Mouse (Mus musculus) erythroblast, embryonic 14.5 days (primary cell): ENCODE measurements at regions not wholly inside any gene's neighbourhood (a gene's known extent, or its start where the extent isn't known, plus 50 kb on each side); places are given as distances from the start of the nearest gene placed in this dataset.
"Not testable (repeated sequence)": the region's sequence is repeated elsewhere in the genome, so short reads cannot be mapped to it uniquely, and the experiment has no call there.

Source experiments
- H3K27me3 ChIP-seq: 2 replicates; pipeline ENCODE4 v1.6.1; 2012; ENCODE audit warnings: inconsistent platforms; ENCODE audit not compliant: control insufficient read depth
- H3K36me3 ChIP-seq: 2 replicates; pipeline ENCODE4 v1.6.1; 2012; ENCODE audit warnings: mild to moderate bottlenecking, inconsistent platforms; ENCODE audit not compliant: control insufficient read depth
- H3K4me1 ChIP-seq: 2 replicates; pipeline ENCODE4 v1.6.1; 2012; ENCODE audit warnings: inconsistent platforms; ENCODE audit not compliant: control insufficient read depth
- H3K4me3 ChIP-seq: replicated peaks from 2 replicates; pipeline ENCODE3; 2012; ENCODE audit warnings: moderate library complexity, mild to moderate bottlenecking, inconsistent platforms
- H3K9me3 ChIP-seq: 2 replicates; pipeline ENCODE4 v1.6.1; 2012; ENCODE audit warnings: low read length, inconsistent platforms, mixed read lengths; ENCODE audit not compliant: control insufficient read depth
- GATA1 ChIP-seq: IDR thresholded peaks from 2 replicates; pipeline ENCODE4 v1.6.1; 2012; ENCODE audit warnings: low read length, inconsistent platforms, mixed read lengths
- TAL1 ChIP-seq: IDR thresholded peaks from 3 replicates; pipeline ENCODE4 v1.6.1; 2012; ENCODE audit warnings: low read length, inconsistent platforms, mixed read lengths

DNA sequence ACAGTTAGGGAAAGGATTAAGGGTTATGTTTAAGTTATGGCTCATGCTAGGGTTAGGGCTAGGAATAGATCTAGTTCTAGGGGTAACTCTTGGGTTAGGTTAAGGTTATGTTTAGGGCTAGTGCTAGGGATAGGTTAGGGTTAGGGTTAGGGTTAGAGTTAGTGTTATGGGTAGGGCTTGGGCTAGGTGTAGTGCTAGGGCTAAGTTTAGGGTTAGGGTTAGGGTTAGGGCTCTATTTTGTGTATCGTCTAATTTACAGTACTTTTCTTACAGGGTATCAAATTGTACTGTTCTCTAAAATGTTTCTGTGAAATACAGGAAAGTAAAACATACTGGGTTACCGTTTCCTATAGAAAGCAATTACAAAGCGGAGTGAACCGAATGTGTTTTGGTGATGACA is 64.8 kb downstream of the Ptchd3 start:
- Histone ChIP-seq H3K4me1 (no peaks in the 10 kb centered on the region), H3K4me3 (no peak overlapping the region), H3K27me3 (no peaks in the 10 kb centered on the region), H3K9me3 (no peaks in the 10 kb centered on the region), H3K36me3 (no peaks in the 10 kb centered on the region)
- TF ChIP-seq TAL1, result no peak
- TF ChIP-seq GATA1, result no peak

DNA sequence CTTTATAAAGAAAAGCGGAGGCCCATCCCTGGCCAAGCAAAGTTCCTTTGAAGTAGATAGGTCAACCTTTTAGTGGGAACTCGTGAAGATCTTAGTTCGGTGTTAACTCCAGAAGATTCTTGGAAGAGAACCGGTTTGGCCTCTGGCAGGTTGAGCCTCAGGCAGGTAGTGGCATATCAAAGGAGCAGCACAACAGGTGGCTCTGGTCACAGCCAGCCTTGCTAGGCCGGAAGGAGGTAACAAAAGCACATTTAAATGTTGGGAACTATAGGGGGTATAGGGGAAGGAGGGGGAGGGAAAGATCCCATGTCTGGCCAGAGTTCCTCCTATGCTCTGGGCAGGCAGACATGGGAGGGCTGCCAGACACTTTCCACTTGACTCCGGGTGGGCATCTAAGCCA is 74.3 kb downstream of the Ptchd3 start:
- not testable (repeated sequence) for H3K27me3 ChIP-seq

DNA sequence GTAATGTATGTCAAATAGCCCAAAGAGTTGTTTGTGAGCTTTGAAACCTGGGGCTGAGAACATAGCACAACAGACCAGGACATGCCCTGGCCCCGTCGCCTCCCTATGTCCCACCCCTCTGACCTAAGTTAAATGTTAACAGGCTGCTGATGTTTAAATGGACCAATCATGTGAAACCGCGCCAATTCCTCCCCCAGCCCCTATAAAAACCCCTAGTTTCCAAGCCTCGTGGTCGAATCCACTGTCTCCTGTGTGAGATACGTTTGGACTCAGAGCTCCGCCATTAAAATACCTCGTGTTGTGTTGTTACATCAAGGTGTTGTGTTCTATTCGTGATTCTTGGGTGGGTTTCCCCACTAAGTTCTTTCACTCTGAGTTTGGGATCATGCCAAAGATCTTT is 94.6 kb downstream of the Ptchd3 start:
- not testable (repeated sequence) for H3K36me3 ChIP-seq, H3K4me3 ChIP-seq, H3K9me3 ChIP-seq, H3K4me1 ChIP-seq, H3K27me3 ChIP-seq

More for the DNA sequence above, 74.3 kb downstream of the Ptchd3 start:
- not testable (repeated sequence) for H3K4me1 ChIP-seq, H3K36me3 ChIP-seq, H3K9me3 ChIP-seq, H3K4me3 ChIP-seq

- not testable (repeated sequence) for H3K36me3 ChIP-seq, H3K9me3 ChIP-seq, H3K4me1 ChIP-seq, H3K4me3 ChIP-seq, H3K27me3 ChIP-seq
These were observed 95.0 kb downstream of the Ptchd3 start for GRCm38 (mm10) chr11:121925043-121925442.

DNA sequence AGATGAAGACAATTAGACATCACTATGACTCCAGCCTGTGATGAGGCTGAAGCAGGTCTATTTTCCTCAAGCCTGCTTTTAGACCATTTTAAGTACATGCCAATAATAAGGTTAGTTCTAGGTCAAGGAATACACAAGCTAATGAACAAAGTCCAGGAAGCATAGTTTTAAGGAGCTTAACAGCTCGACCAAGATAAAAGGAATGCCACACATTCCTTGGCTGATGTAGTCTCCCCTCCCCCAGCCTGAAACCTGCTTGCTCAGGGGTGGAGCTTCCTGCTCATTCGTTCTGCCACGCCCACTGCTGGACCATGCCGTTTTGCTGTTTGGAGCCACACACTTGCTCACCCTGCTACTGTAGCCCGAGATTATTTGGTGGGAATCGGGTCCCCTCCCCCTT is 121.7 kb downstream of the Ptchd3 start:
- not testable (repeated sequence) for H3K27me3 ChIP-seq, H3K36me3 ChIP-seq, H3K4me1 ChIP-seq, H3K4me3 ChIP-seq, H3K9me3 ChIP-seq

DNA sequence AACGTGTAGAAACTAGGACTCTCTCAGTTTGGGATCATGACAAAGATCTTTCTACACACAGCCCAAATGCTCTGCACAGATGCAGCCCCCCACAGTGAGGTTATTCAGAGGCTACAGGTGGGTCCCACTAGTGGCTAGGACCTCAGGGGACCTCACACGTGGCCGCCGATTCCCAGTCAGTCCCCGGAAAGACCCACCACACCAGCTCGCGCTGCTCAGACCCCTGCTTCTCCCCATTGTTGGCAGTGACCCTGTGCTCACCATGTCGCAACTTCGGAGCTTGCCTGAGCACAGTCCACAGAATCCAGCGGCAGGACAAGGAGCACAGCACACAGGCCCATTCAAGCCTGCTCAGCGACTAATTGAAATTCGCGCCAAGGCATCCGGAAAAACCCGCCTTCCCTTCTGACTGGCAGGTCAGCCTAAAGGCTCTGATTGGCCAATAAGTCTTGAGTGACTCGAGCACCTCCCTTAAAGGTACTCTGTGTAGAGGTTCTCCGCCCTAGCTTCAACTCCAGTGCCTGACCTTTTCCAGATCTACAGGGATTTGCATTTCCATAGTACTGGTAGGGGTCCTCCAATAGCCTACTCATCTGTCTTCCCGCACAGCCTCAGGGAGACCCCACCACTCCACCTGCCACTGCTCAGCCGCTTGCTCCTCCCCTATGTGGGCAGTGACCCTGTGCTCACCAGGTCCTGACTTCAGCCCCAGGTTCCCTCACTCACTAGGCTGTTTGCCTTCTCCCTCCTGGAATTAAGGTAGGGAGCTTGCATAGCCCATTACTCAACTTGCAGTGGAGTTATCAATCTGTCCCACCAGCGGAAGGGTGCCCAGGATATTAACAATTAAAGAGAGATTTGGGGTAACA is 126.6 kb downstream of the Ptchd3 start:
- not testable (repeated sequence) for H3K9me3 ChIP-seq, H3K36me3 ChIP-seq, H3K4me1 ChIP-seq, H3K27me3 ChIP-seq
- peak overlapping the region; percentile 62 for H3K4me3 ChIP-seq

- not testable (repeated sequence) for H3K4me3 ChIP-seq, H3K36me3 ChIP-seq, H3K4me1 ChIP-seq, H3K27me3 ChIP-seq, H3K9me3 ChIP-seq
These were observed 128.7 kb downstream of the Ptchd3 start for GRCm38 (mm10) chr11:121958735-121959134.

DNA sequence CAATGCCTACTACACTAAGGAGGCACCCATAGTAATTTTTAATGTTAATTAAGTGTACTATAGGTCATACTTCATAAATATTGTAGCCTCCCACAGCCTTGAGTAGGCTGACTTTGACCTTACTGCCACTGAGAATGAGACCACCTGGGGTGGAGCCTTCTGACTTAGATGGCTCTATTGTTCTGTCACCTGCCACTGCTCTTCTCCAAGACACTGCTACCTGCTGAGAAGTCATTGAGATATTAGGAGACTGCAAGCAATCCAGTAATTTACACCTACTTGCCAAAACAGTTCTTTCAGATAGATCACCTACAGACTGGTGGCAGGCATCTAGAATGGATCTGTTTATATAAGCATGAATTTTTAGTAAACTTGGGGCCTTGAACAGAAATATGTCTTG is 134.1 kb downstream of the Ptchd3 start:
- not testable (repeated sequence) for H3K27me3 ChIP-seq, H3K36me3 ChIP-seq, H3K4me1 ChIP-seq, H3K4me3 ChIP-seq, H3K9me3 ChIP-seq

DNA sequence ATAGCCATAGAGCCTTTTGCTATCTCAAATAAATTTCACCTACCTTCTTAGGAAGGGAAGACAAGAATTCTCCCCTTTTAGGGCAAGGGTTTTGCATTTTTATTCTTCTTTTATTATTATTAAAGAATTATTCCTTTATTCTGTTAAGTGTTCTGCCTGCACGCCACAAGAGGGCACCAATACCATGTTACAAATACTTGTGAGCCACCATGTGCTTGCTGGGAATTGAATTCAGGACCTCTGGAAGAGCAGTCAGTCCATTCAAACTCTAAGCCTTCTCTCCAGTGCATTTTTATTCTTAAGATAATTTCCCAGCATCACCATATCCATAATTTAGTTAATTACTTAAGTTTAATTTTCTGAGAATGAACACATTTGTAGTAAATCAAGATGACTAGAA is 135.9 kb downstream of the Ptchd3 start:
- not testable (repeated sequence) for H3K27me3 ChIP-seq, H3K36me3 ChIP-seq, H3K9me3 ChIP-seq, H3K4me1 ChIP-seq, H3K4me3 ChIP-seq
